Mouse (Mus musculus): ENCODE data around the gene Btbd9.

DNA sequence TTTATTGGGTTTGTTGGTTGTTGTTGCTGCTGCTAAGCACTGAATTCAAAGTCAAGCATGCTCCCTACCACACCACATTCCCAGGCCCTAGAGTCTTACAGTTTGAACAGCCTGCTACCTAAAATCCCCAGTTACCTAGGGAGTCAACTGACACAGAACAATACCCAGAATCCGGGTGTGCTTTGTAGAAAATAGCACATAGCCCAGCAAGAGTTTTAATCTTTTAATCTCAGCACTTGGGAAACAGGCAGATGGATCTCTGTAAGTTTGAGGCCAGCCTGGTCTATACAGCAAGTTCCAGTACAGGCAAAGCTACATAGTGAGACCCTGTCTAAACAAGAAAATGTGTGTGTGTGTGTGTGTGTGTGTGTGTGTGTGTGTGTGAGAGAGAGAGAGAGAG is 34.5 kb upstream of the Btbd9 start:
- TF ChIP-seq EP300 (IDR thresholded peaks at IDR 0.05; ENCODE audit: insufficient read depth, low read depth, low read length) (no peak), CTCF (IDR thresholded peaks at IDR 0.05; ENCODE audit: low read depth, low read length) (no peak)
